Mouse (Mus musculus) cerebellum, postnatal 10 days (tissue): ENCODE measurements around the gene D1Ertd622e.

Source experiments
- DNase-seq, 2 experiments: peaks; one replicate each; pipeline ENCODE4 v3.0.0; 2021; ENCODE audit warnings: mixed read lengths in 2 of 2

D1Ertd622e gene

GRCm38 (mm10) chr1:97661406-97662241, at the start of gene D1Ertd622e:
Gene D1Ertd622e, minus strand, starts transcription at chr1:97662074.
- peak; percentile 88 to 92 for DNase-seq

- no peak for DNase-seq
These were observed 48.6 kb upstream of the D1Ertd622e start for GRCm38 (mm10) chr1:97710520-97710919.

GRCm38 (mm10) chr1:97705389-97705788, 43.5 kb upstream of the D1Ertd622e start:
- no peak for DNase-seq

GRCm38 (mm10) chr1:97704646-97705045, 42.8 kb upstream of the D1Ertd622e start:
- DNase-seq: no peak

GRCm38 (mm10) chr1:97698956-97699570, 37.2 kb upstream of the D1Ertd622e start:
- peak; percentile 39 to 59 for DNase-seq

- DNase-seq: no peak
These were observed 35.4 kb upstream of the D1Ertd622e start for GRCm38 (mm10) chr1:97697273-97697672.

- DNase-seq: no peak
These were observed 32.0 kb upstream of the D1Ertd622e start for GRCm38 (mm10) chr1:97693825-97694224.

GRCm38 (mm10) chr1:97688756-97689155, 26.9 kb upstream of the D1Ertd622e start:
- DNase-seq: peak; percentile 57 to 69

GRCm38 (mm10) chr1:97676526-97677177, 14.8 kb upstream of the D1Ertd622e start:
- no peak for DNase-seq

GRCm38 (mm10) chr1:97676115-97676514, 14.2 kb upstream of the D1Ertd622e start:
- DNase-seq: no peak

GRCm38 (mm10) chr1:97672849-97673248, 11.0 kb upstream of the D1Ertd622e start:
- DNase-seq: no peak

- no peak for DNase-seq
These were observed 5.4 kb upstream of the D1Ertd622e start for GRCm38 (mm10) chr1:97667288-97667687.

GRCm38 (mm10) chr1:97662324-97662723, 450 bp upstream of the D1Ertd622e start:
- DNase-seq: peak in 1 of 2 experiments; percentile 12

GRCm38 (mm10) chr1:97660687-97661405, 1.0 kb downstream of the D1Ertd622e start:
- peak; percentile 87 to 89 for DNase-seq

- DNase-seq: no peak
These were observed 2.5 kb downstream of the D1Ertd622e start for GRCm38 (mm10) chr1:97659405-97659804.

GRCm38 (mm10) chr1:97657786-97658185, 4.1 kb downstream of the D1Ertd622e start:
- DNase-seq: no peak

- peak in 1 of 2 experiments; percentile 8 for DNase-seq
These were observed 4.7 kb downstream of the D1Ertd622e start for GRCm38 (mm10) chr1:97657201-97657600.

- DNase-seq: no peak
These were observed 7.4 kb downstream of the D1Ertd622e start for GRCm38 (mm10) chr1:97654397-97654975.

- no peak for DNase-seq
These were observed 11.2 kb downstream of the D1Ertd622e start for GRCm38 (mm10) chr1:97650553-97651123.

GRCm38 (mm10) chr1:97650072-97650471, 11.8 kb downstream of the D1Ertd622e start:
- no peak for DNase-seq

- DNase-seq: peak; percentile 17 to 36
These were observed 14.8 kb downstream of the D1Ertd622e start for GRCm38 (mm10) chr1:97647037-97647436.

GRCm38 (mm10) chr1:97634104-97634503, 27.8 kb downstream of the D1Ertd622e start:
- DNase-seq: no peak
